Mouse (Mus musculus): ENCODE measurements around the gene Tmem210. TPM values are rescaled to one million over a fixed set of nuclear protein-coding genes. Genes with fewer than 3 reads are reported as not detected.

The Tmem210 gene
- polyA plus RNA-seq, 1 experiment from 2014 or later: not detected

GRCm38 (mm10) chr2:25338303-25338702 lies 50.4 kb downstream of the Tmem210 start:
- no peak overlapping the region for H3K27ac ChIP-seq (replicated peaks; ENCODE audit: low read depth, low read length)
- ATAC-seq (ENCODE audit: low FRiP score, low TSS enrichment) (no peak), DNase-seq (no peak)
- no peaks in the 10 kb centered on the region for H3K27me3 ChIP-seq (ENCODE audit: control insufficient read depth, insufficient read depth, low read length)
- H3K36me3 ChIP-seq (ENCODE audit: control insufficient read depth, insufficient read depth, low read length): peaks cover 90% of the 10 kb centered on the region
- H3K4me1 ChIP-seq (ENCODE audit: control insufficient read depth, insufficient read depth, low read length): peaks cover 5% of the 10 kb centered on the region
- WGBS: 94% methylated on average over 6 of the region's 6 CpGs
- no peak overlapping the region for H3K9ac ChIP-seq (replicated peaks; ENCODE audit: low read length)
- no peaks in the 10 kb centered on the region for H3K9me3 ChIP-seq (ENCODE audit: control insufficient read depth, low read length)
- no peak overlapping the region for H3K4me2 ChIP-seq (ENCODE audit: low read length)
- H3K4me3 ChIP-seq (replicated peaks; ENCODE audit: low read depth, low read length): no peak overlapping the region

Other genes starting within 250 kb of the Tmem210 start
- 99.3 and 125 TPM in 2 replicates for gene Nsmf, start 233.8 kb upstream of the Tmem210 start, polyA plus RNA-seq (2014; fragmentation: Nextera tagmentation; extraction: Ambion mirVana)
- not detected in 2 replicates for gene Entpd8, start 207.8 kb upstream of the Tmem210 start, polyA plus RNA-seq (2014; fragmentation: Nextera tagmentation; extraction: Ambion mirVana)
- not detected in 2 replicates for gene Noxa1, start 193.0 kb upstream of the Tmem210 start, polyA plus RNA-seq (2014; fragmentation: Nextera tagmentation; extraction: Ambion mirVana)
- 13.0 and 20.8 TPM in 2 replicates for gene Nrarp, start 107.4 kb upstream of the Tmem210 start, polyA plus RNA-seq (2014; fragmentation: Nextera tagmentation; extraction: Ambion mirVana)
- gene Tor4a, start 91.3 kb upstream of the Tmem210 start, polyA plus RNA-seq (2014; fragmentation: Nextera tagmentation; extraction: Ambion mirVana): 0.66 and 1.1 TPM in 2 replicates
- 82.6 and 98.7 TPM in 2 replicates for gene Nelfb, start 76.7 kb upstream of the Tmem210 start, polyA plus RNA-seq (2014; fragmentation: Nextera tagmentation; extraction: Ambion mirVana)
- gene Stpg3, start 73.5 kb upstream of the Tmem210 start, polyA plus RNA-seq (2014; fragmentation: Nextera tagmentation; extraction: Ambion mirVana): 0.16 TPM in 1 of 2 replicates, not detected in the other
- gene Fam166a, start 69.4 kb upstream of the Tmem210 start, polyA plus RNA-seq (2014; fragmentation: Nextera tagmentation; extraction: Ambion mirVana): not detected in 2 replicates
- gene Tubb4b, start 63.4 kb upstream of the Tmem210 start, polyA plus RNA-seq (2014; fragmentation: Nextera tagmentation; extraction: Ambion mirVana): 319 and 339 TPM in 2 replicates
- not detected in 2 replicates for gene Slc34a3, start 53.8 kb upstream of the Tmem210 start, polyA plus RNA-seq (2014; fragmentation: Nextera tagmentation; extraction: Ambion mirVana)
- gene Rnf224, start 51.4 kb upstream of the Tmem210 start, polyA plus RNA-seq (2014; fragmentation: Nextera tagmentation; extraction: Ambion mirVana): not detected in 2 replicates
- 138 and 147 TPM in 2 replicates for gene Rnf208, start 45.9 kb upstream of the Tmem210 start, polyA plus RNA-seq (2014; fragmentation: Nextera tagmentation; extraction: Ambion mirVana)
- gene Cysrt1, start 45.7 kb upstream of the Tmem210 start, polyA plus RNA-seq (2014; fragmentation: Nextera tagmentation; extraction: Ambion mirVana): not detected in 2 replicates
- 3.7 and 5.1 TPM in 2 replicates for gene AL732309.1, start 41.3 kb upstream of the Tmem210 start, polyA plus RNA-seq (2014; fragmentation: Nextera tagmentation; extraction: Ambion mirVana)
- gene Tmem203, start 32.7 kb upstream of the Tmem210 start, polyA plus RNA-seq (2014; fragmentation: Nextera tagmentation; extraction: Ambion mirVana): 11.3 and 12.9 TPM in 2 replicates
- gene Tprn, start 25.5 kb upstream of the Tmem210 start, polyA plus RNA-seq (2014; fragmentation: Nextera tagmentation; extraction: Ambion mirVana): 13.1 and 13.3 TPM in 2 replicates
- 196 TPM in 2 replicates for gene Ssna1, start 15.7 kb upstream of the Tmem210 start, polyA plus RNA-seq (2014; fragmentation: Nextera tagmentation; extraction: Ambion mirVana)
- 112 and 117 TPM in 2 replicates for gene Anapc2, start 15.7 kb upstream of the Tmem210 start, polyA plus RNA-seq (2014; fragmentation: Nextera tagmentation; extraction: Ambion mirVana)
- gene Lrrc26, start 1.8 kb downstream of the Tmem210 start, polyA plus RNA-seq (2014; fragmentation: Nextera tagmentation; extraction: Ambion mirVana): 0.30 TPM in 1 of 2 replicates, not detected in the other
- 40.5 and 41.3 TPM in 2 replicates for gene Grin1, start 31.0 kb downstream of the Tmem210 start, polyA plus RNA-seq (2014; fragmentation: Nextera tagmentation; extraction: Ambion mirVana)
- gene Man1b1, start 44.2 kb downstream of the Tmem210 start, polyA plus RNA-seq (2014; fragmentation: Nextera tagmentation; extraction: Ambion mirVana): 71.2 and 78.7 TPM in 2 replicates
- 19.2 and 19.8 TPM in 2 replicates for gene Dpp7, start 68.2 kb downstream of the Tmem210 start, polyA plus RNA-seq (2014; fragmentation: Nextera tagmentation; extraction: Ambion mirVana)
- 2.6 and 5.3 TPM in 2 replicates for gene Uap1l1, start 77.5 kb downstream of the Tmem210 start, polyA plus RNA-seq (2014; fragmentation: Nextera tagmentation; extraction: Ambion mirVana)
- gene Sapcd2, start 84.2 kb downstream of the Tmem210 start, polyA plus RNA-seq (2014; fragmentation: Nextera tagmentation; extraction: Ambion mirVana): 13.0 and 15.4 TPM in 2 replicates
- gene Entpd2, start 107.7 kb downstream of the Tmem210 start, polyA plus RNA-seq (2014; fragmentation: Nextera tagmentation; extraction: Ambion mirVana): 2.0 and 2.1 TPM in 2 replicates
- 374 and 422 TPM in 2 replicates for gene Npdc1, start 111.2 kb downstream of the Tmem210 start, polyA plus RNA-seq (2014; fragmentation: Nextera tagmentation; extraction: Ambion mirVana)
- 0.17 and 0.26 TPM in 2 replicates for gene Fut7, start 135.1 kb downstream of the Tmem210 start, polyA plus RNA-seq (2014; fragmentation: Nextera tagmentation; extraction: Ambion mirVana)
- 16.9 and 17.7 TPM in 2 replicates for gene Abca2, start 140.6 kb downstream of the Tmem210 start, polyA plus RNA-seq (2014; fragmentation: Nextera tagmentation; extraction: Ambion mirVana)
- gene Clic3, start 168.7 kb downstream of the Tmem210 start, polyA plus RNA-seq (2014; fragmentation: Nextera tagmentation; extraction: Ambion mirVana): 1.7 and 1.9 TPM in 2 replicates
- 95.4 and 126 TPM in 2 replicates for gene Paxx, start 172.9 kb downstream of the Tmem210 start, polyA plus RNA-seq (2014; fragmentation: Nextera tagmentation; extraction: Ambion mirVana)
- 3.7 and 71.9 TPM in 2 replicates for gene Ptgds, start 181.9 kb downstream of the Tmem210 start, polyA plus RNA-seq (2014; fragmentation: Nextera tagmentation; extraction: Ambion mirVana)
- not detected in 2 replicates for gene Lcn12, start 205.8 kb downstream of the Tmem210 start, polyA plus RNA-seq (2014; fragmentation: Nextera tagmentation; extraction: Ambion mirVana)
- gene Fbxw5, start 212.6 kb downstream of the Tmem210 start, polyA plus RNA-seq (2014; fragmentation: Nextera tagmentation; extraction: Ambion mirVana): 110 and 117 TPM in 2 replicates
- gene C8g, start 213.6 kb downstream of the Tmem210 start, polyA plus RNA-seq (2014; fragmentation: Nextera tagmentation; extraction: Ambion mirVana): 5.5 and 6.1 TPM in 2 replicates

All from midbrain, embryonic 14.5 days (tissue).